Mouse (Mus musculus) heart, postnatal 0 days (tissue): ENCODE results near the gene Cdh6.
A peak's percentile ranks its signal among the peaks of the same experiment; 100 is the strongest.

Experiments used
- CTCF ChIP-seq: IDR thresholded peaks from 2 replicates; pipeline ENCODE4 v1.5.1; 2016; ENCODE audit warnings: antibody characterized with exemption, control low read depth, low read depth
- EP300 ChIP-seq: IDR thresholded peaks from 2 replicates; pipeline ENCODE4 v1.6.1; 2016; ENCODE audit warnings: antibody characterized with exemption, low read depth

GRCm38 (mm10) chr15:13134086-13134485 lies 39.4 kb downstream of the Cdh6 start:
- TF ChIP-seq EP300 (no peak), CTCF (peak; percentile 57)
